Mouse (Mus musculus): Measurements from ENCODE around the gene Pdss2. TPM values are rescaled to one million over a fixed set of nuclear protein-coding genes. Genes with fewer than 3 reads are reported as not detected.

Gene Pdss2
- polyA plus RNA-seq, 1 experiment from 2014 or later: 8.0 TPM

DNA sequence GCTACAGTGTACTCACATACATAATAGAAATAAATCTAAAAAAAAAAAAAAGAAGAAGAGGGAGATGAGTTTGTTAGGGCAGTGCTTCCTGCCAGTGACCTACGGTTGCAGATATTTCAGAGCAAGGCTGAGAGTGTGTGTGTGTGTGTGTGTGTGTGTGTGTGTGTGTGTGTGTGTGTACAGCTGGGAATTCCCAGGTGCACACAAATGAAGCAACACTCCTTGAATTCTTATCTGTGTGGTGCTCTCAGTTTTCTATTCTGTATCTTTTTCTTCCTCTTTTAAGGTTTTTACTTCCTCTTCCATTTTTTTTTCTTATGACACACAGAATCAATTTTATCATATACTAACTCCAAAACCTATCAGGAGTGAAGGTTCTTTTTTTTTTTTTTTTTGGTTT lies 283.0 kb downstream of the Pdss2 start:
- no peak for ATAC-seq
- TF ChIP-seq CTCF (IDR thresholded peaks at IDR 0.05; ENCODE audit: low read depth): no peak
- Histone ChIP-seq H3K4me2 (replicated peaks; ENCODE audit: low read depth) (no peak overlapping the region), H3K4me3 (ENCODE audit: low read depth, low read length) (no peak overlapping the region), H3K27me3 (replicated peaks; ENCODE audit: control insufficient read depth, insufficient read depth, low read length) (no peaks in the 10 kb centered on the region), H3K4me1 (replicated peaks; ENCODE audit: control insufficient read depth, insufficient read depth, low read length) (no peaks in the 10 kb centered on the region), H3K9me3 (ENCODE audit: control insufficient read depth) (no peaks in the 10 kb centered on the region), H3K36me3 (ENCODE audit: control insufficient read depth, insufficient read depth) (peaks cover 6% of the 10 kb centered on the region; the same call in 1 of the 2 replicates), H3K9ac (ENCODE audit: low read depth, low read length) (no peak overlapping the region), H3K27ac (ENCODE audit: low read depth, low read length) (no peak overlapping the region)
- 48% methylated on average over 1 of the region's 1 CpGs for WGBS

DNA sequence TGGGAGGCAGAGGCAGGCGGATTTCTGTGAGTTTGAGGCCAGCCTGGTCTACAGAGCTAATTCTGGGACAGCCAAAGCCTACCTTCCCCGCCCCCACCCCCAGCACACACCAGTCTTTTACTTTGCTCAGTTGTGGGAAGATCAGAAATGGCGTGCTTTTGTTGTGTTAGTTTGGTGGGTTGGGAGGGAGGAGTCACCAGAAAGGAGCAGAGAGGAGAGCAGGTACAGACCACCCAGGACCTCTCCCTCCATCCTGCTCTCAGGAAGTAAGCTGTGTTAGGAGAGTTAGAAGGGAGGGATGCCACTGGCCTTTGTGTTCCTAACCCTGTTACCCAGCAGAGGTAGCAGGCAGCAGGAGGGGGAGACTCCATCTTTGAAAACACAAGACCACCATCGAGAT lies 285.8 kb downstream of the Pdss2 start:
- H3K27ac ChIP-seq (ENCODE audit: low read depth, low read length): no peak overlapping the region
- H3K4me3 ChIP-seq (ENCODE audit: low read depth, low read length): no peak overlapping the region
- no peak overlapping the region for H3K9ac ChIP-seq (ENCODE audit: low read depth, low read length)
- 75% methylated on average over 4 of the region's 4 CpGs for WGBS
- no peak for ATAC-seq
- TF ChIP-seq CTCF (IDR thresholded peaks at IDR 0.05; ENCODE audit: low read depth): no peak
- H3K9me3 ChIP-seq (ENCODE audit: control insufficient read depth): no peaks in the 10 kb centered on the region
- peaks cover 22% of the 10 kb centered on the region for H3K36me3 ChIP-seq (ENCODE audit: control insufficient read depth, insufficient read depth)
- H3K4me1 ChIP-seq (replicated peaks; ENCODE audit: control insufficient read depth, insufficient read depth, low read length): no peaks in the 10 kb centered on the region
- H3K27me3 ChIP-seq (replicated peaks; ENCODE audit: control insufficient read depth, insufficient read depth, low read length): no peaks in the 10 kb centered on the region
- no peak overlapping the region for H3K4me2 ChIP-seq (replicated peaks; ENCODE audit: low read depth)

DNA sequence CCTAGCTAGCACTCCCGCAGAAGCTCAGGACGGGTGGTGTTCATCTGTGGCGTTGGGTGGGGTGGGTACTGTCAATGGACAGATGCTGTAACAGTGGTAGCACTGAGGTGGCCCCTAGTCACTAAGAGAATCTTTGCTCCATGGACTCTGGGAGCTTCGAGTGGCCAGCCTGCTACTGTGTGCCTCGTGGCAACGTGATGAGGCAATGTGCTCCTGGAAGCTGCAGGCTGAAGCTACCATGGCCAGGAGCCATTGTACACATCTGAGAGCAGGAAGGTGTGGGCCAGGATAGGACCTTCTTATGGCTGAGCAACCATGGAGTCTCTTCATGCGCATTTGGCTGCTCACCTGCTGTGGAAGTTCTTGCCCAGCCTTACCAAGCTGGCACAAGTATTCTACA lies 287.9 kb downstream of the Pdss2 start:
- Histone ChIP-seq H3K27me3 (replicated peaks; ENCODE audit: control insufficient read depth, insufficient read depth, low read length) (no peaks in the 10 kb centered on the region), H3K4me3 (ENCODE audit: low read depth, low read length) (no peak overlapping the region), H3K9me3 (ENCODE audit: control insufficient read depth) (no peaks in the 10 kb centered on the region), H3K27ac (ENCODE audit: low read depth, low read length) (no peak overlapping the region), H3K4me2 (replicated peaks; ENCODE audit: low read depth) (no peak overlapping the region), H3K36me3 (ENCODE audit: control insufficient read depth, insufficient read depth) (peaks cover 25% of the 10 kb centered on the region), H3K9ac (ENCODE audit: low read depth, low read length) (no peak overlapping the region), H3K4me1 (replicated peaks; ENCODE audit: control insufficient read depth, insufficient read depth, low read length) (no peaks in the 10 kb centered on the region)
- TF ChIP-seq CTCF (IDR thresholded peaks at IDR 0.05; ENCODE audit: low read depth): no peak
- 97% methylated on average over 7 of the region's 7 CpGs for WGBS
- ATAC-seq: no peak

DNA sequence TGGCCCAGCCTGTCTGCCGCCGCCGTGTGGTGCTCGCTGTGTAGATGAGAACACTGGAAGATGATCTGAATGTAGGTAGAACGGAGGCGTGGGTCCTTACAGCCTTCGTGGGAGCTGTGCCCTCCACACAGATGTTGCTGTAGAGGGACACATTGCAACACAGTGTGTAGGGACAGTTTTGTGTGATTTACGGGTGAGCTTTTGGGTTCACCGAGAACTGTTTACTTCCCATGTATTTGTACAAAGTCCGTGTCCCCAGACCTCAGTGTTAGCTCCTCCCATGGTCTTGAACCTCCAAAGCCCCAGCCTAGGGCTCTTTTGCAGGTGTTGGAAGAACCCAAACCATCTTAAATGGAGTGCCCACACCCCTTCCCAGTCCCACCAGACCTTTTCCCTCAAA lies 291.7 kb downstream of the Pdss2 start:
- 85% methylated on average over 10 of the region's 10 CpGs for WGBS
- H3K9me3 ChIP-seq (ENCODE audit: control insufficient read depth): no peaks in the 10 kb centered on the region
- H3K9ac ChIP-seq (ENCODE audit: low read depth, low read length): no peak overlapping the region
- H3K27ac ChIP-seq (ENCODE audit: low read depth, low read length): no peak overlapping the region
- H3K4me1 ChIP-seq (replicated peaks; ENCODE audit: control insufficient read depth, insufficient read depth, low read length): peaks cover 3% of the 10 kb centered on the region
- H3K27me3 ChIP-seq (replicated peaks; ENCODE audit: control insufficient read depth, insufficient read depth, low read length): no peaks in the 10 kb centered on the region
- no peak overlapping the region for H3K4me2 ChIP-seq (replicated peaks; ENCODE audit: low read depth)
- no peak overlapping the region for H3K4me3 ChIP-seq (ENCODE audit: low read depth, low read length)
- TF ChIP-seq CTCF (IDR thresholded peaks at IDR 0.05; ENCODE audit: low read depth): no peak
- no peak for ATAC-seq
- peaks cover 25% of the 10 kb centered on the region for H3K36me3 ChIP-seq (ENCODE audit: control insufficient read depth, insufficient read depth)

Other genes starting within 250 kb of the Pdss2 start
- gene Sobp, start 47.0 kb upstream of the Pdss2 start, polyA plus RNA-seq (2015; fragmentation: Nextera tagmentation; extraction: Ambion mirVana): 0.86 and 0.99 TPM in 2 replicates
- gene 9030612E09Rik, start 46.8 kb upstream of the Pdss2 start, polyA plus RNA-seq (2015; fragmentation: Nextera tagmentation; extraction: Ambion mirVana): 0.14 and 0.26 TPM in 2 replicates

All from intestine, postnatal 0 days (tissue).